Mouse (Mus musculus): ENCODE measurements around the gene Zfp451. TPM values are rescaled to one million over a fixed set of nuclear protein-coding genes. Genes with fewer than 3 reads are reported as not detected.

The Zfp451 gene
- polyA plus RNA-seq, 1 experiment from 2014 or later: 43.4 TPM

DNA sequence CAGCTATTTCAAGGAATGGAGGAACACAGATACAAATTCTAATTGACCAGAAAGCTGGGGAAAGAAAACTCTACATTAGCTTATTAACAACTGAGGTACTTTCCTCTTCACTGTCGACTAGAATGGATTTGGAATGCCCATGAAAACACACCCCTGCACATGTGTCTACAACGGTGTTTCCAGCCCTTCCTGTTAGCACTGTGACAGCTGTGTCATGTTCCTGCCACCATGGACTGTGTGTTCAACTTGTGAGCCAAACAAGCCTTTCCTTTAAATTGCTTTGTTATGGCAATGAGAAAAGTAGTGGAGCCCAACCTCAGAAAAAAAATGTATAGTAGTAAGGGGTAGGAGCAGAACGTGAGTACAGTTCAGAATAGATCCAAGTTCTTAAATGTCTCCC is 25.9 kb downstream of the Zfp451 start:
- no peaks in the 10 kb centered on the region for H3K9me3 ChIP-seq (replicated peaks; ENCODE audit: control insufficient read depth, low read length)
- ATAC-seq (no peak), DNase-seq (ENCODE audit: low spot score) (no peak)
- 67% methylated on average over 3 of the region's 3 CpGs for WGBS
- H3K36me3 ChIP-seq (ENCODE audit: control insufficient read depth, insufficient read depth, low read length): peaks cover 10% of the 10 kb centered on the region; the same call in 1 of the 2 replicates
- no peak overlapping the region for H3K4me3 ChIP-seq (ENCODE audit: low read depth, low read length)
- no peaks in the 10 kb centered on the region for H3K4me1 ChIP-seq (ENCODE audit: control insufficient read depth, insufficient read depth, low read length)
- H3K27ac ChIP-seq (ENCODE audit: low read depth, low read length): no peak overlapping the region
- H3K27me3 ChIP-seq (replicated peaks; ENCODE audit: control insufficient read depth, insufficient read depth, low read length): no peaks in the 10 kb centered on the region
- no peak overlapping the region for H3K4me2 ChIP-seq (ENCODE audit: low read length)
- H3K9ac ChIP-seq (ENCODE audit: low read length): no peak overlapping the region

DNA sequence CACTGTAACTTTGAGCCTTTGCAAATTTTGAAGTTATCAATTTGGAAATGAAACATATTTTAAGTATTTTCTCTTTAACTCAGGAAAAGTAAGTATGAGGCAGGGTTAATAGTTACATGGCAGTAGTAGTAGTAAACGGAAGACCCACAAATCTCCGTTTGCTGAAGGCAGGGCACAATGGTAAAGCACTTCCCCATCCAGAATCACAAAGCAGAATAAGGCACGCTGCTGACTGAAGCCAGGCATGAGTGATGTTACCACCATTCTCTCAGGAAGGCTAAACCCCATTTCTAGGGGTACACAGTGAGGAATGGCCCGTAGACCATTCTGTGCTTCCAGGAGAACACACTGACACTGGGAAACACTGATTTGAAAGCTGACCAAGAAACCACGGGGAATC is 26.3 kb downstream of the Zfp451 start:
- Histone ChIP-seq H3K4me1 (ENCODE audit: control insufficient read depth, insufficient read depth, low read length) (no peaks in the 10 kb centered on the region), H3K36me3 (ENCODE audit: control insufficient read depth, insufficient read depth, low read length) (peaks cover 12% of the 10 kb centered on the region; the same call in 1 of the 2 replicates), H3K27ac (ENCODE audit: low read depth, low read length) (no peak overlapping the region), H3K4me3 (ENCODE audit: low read depth, low read length) (no peak overlapping the region), H3K27me3 (replicated peaks; ENCODE audit: control insufficient read depth, insufficient read depth, low read length) (no peaks in the 10 kb centered on the region), H3K4me2 (ENCODE audit: low read length) (no peak overlapping the region), H3K9me3 (replicated peaks; ENCODE audit: control insufficient read depth, low read length) (no peaks in the 10 kb centered on the region), H3K9ac (ENCODE audit: low read length) (no peak overlapping the region)
- WGBS: 84% methylated on average over 5 of the region's 5 CpGs
- DNase-seq (ENCODE audit: low spot score) (no peak), ATAC-seq (no peak)

DNA sequence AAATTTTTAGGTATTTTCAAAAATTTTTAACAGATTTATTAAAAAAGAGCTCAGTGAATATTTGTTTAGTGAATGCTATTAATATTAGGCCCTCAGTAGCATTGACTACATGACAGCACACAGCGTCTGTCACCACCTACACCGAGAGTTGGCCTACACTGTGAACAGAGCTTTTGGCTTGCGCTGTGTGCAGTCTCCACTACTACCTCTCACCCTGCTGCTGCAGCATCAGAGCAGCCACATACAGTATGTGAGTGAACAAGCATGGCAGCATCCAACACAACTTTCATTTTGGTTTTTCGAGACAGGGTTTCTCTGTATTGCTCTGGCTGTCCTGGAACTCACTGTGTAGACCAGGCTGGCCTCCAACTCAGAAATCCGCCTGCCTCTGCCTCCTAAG is 29.8 kb downstream of the Zfp451 start:
- Histone ChIP-seq H3K9me3 (replicated peaks; ENCODE audit: control insufficient read depth, low read length) (no peaks in the 10 kb centered on the region), H3K27ac (ENCODE audit: low read depth, low read length) (no peak overlapping the region), H3K4me3 (ENCODE audit: low read depth, low read length) (no peak overlapping the region), H3K4me1 (ENCODE audit: control insufficient read depth, insufficient read depth, low read length) (no peaks in the 10 kb centered on the region), H3K27me3 (replicated peaks; ENCODE audit: control insufficient read depth, insufficient read depth, low read length) (no peaks in the 10 kb centered on the region), H3K9ac (ENCODE audit: low read length) (no peak overlapping the region), H3K36me3 (ENCODE audit: control insufficient read depth, insufficient read depth, low read length) (peaks cover 10% of the 10 kb centered on the region; the same call in 1 of the 2 replicates), H3K4me2 (ENCODE audit: low read length) (no peak overlapping the region)
- DNase-seq (ENCODE audit: low spot score): no peak
- WGBS: 94% methylated on average over 5 of the region's 5 CpGs
- ATAC-seq: no peak

DNA sequence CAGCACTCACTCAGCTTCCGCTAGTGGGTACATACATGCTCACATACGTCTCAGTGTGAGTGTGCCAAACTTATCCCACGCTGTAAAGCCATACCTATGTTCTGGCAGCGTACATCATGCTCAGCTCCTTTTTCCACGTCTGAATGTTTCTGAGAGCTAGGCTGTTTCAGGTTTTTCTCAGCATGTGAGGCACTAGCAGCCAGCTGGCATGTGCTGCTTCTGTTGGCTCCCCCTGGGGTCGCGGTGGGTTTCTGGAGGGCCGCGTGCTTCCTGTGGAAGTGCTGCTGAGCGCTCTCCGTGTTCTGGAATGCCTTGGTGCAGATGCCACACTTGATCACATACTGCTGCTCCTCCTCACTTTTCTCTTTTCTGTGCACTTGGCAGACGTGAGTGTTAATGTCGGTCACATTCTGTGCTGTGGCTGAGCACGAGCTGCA is 38.2 kb downstream of the Zfp451 start:
- Histone ChIP-seq H3K4me3 (ENCODE audit: low read depth, low read length) (no peak overlapping the region), H3K27ac (ENCODE audit: low read depth, low read length) (no peak overlapping the region), H3K9ac (ENCODE audit: low read length) (no peak overlapping the region), H3K4me1 (ENCODE audit: control insufficient read depth, insufficient read depth, low read length) (no peaks in the 10 kb centered on the region), H3K9me3 (replicated peaks; ENCODE audit: control insufficient read depth, low read length) (no peaks in the 10 kb centered on the region), H3K36me3 (ENCODE audit: control insufficient read depth, insufficient read depth, low read length) (peaks cover 50% of the 10 kb centered on the region), H3K27me3 (replicated peaks; ENCODE audit: control insufficient read depth, insufficient read depth, low read length) (no peaks in the 10 kb centered on the region), H3K4me2 (ENCODE audit: low read length) (no peak overlapping the region)
- ATAC-seq (no peak), DNase-seq (ENCODE audit: low spot score) (peak; percentile 9)
- 87% methylated on average over 14 of the region's 14 CpGs for WGBS

GRCm38 (mm10) chr1:33772106-33772505 is 42.3 kb downstream of the Zfp451 start:
- WGBS: 94% methylated on average over 9 of the region's 9 CpGs
- H3K4me2 ChIP-seq (ENCODE audit: low read length): no peak overlapping the region
- no peak overlapping the region for H3K27ac ChIP-seq (ENCODE audit: low read depth, low read length)
- peaks cover 69% of the 10 kb centered on the region for H3K36me3 ChIP-seq (ENCODE audit: control insufficient read depth, insufficient read depth, low read length)
- H3K4me1 ChIP-seq (ENCODE audit: control insufficient read depth, insufficient read depth, low read length): no peaks in the 10 kb centered on the region
- ATAC-seq (no peak), DNase-seq (ENCODE audit: low spot score) (no peak)
- no peaks in the 10 kb centered on the region for H3K27me3 ChIP-seq (replicated peaks; ENCODE audit: control insufficient read depth, insufficient read depth, low read length)
- H3K9ac ChIP-seq (ENCODE audit: low read length): no peak overlapping the region
- H3K9me3 ChIP-seq (replicated peaks; ENCODE audit: control insufficient read depth, low read length): no peaks in the 10 kb centered on the region
- H3K4me3 ChIP-seq (ENCODE audit: low read depth, low read length): no peak overlapping the region

- H3K36me3 ChIP-seq (ENCODE audit: control insufficient read depth, insufficient read depth, low read length): peaks cover 69% of the 10 kb centered on the region
These were observed 42.8 kb downstream of the Zfp451 start for GRCm38 (mm10) chr1:33771621-33772020.

GRCm38 (mm10) chr1:33768827-33769226 is 45.6 kb downstream of the Zfp451 start:
- ATAC-seq: no peak
- H3K36me3 ChIP-seq (ENCODE audit: control insufficient read depth, insufficient read depth, low read length): peaks cover 69% of the 10 kb centered on the region

More at GRCm38 (mm10) chr1:33771621-33772020, 42.8 kb downstream of the Zfp451 start:
- H3K9ac ChIP-seq (ENCODE audit: low read length): no peak overlapping the region
- WGBS: 93% methylated on average over 10 of the region's 10 CpGs
- no peak overlapping the region for H3K4me3 ChIP-seq (ENCODE audit: low read depth, low read length)
- ATAC-seq (no peak), DNase-seq (ENCODE audit: low spot score) (no peak)
- H3K27ac ChIP-seq (ENCODE audit: low read depth, low read length): no peak overlapping the region
- H3K9me3 ChIP-seq (replicated peaks; ENCODE audit: control insufficient read depth, low read length): no peaks in the 10 kb centered on the region
- no peaks in the 10 kb centered on the region for H3K27me3 ChIP-seq (replicated peaks; ENCODE audit: control insufficient read depth, insufficient read depth, low read length)
- no peaks in the 10 kb centered on the region for H3K4me1 ChIP-seq (ENCODE audit: control insufficient read depth, insufficient read depth, low read length)
- H3K4me2 ChIP-seq (ENCODE audit: low read length): no peak overlapping the region

DNA sequence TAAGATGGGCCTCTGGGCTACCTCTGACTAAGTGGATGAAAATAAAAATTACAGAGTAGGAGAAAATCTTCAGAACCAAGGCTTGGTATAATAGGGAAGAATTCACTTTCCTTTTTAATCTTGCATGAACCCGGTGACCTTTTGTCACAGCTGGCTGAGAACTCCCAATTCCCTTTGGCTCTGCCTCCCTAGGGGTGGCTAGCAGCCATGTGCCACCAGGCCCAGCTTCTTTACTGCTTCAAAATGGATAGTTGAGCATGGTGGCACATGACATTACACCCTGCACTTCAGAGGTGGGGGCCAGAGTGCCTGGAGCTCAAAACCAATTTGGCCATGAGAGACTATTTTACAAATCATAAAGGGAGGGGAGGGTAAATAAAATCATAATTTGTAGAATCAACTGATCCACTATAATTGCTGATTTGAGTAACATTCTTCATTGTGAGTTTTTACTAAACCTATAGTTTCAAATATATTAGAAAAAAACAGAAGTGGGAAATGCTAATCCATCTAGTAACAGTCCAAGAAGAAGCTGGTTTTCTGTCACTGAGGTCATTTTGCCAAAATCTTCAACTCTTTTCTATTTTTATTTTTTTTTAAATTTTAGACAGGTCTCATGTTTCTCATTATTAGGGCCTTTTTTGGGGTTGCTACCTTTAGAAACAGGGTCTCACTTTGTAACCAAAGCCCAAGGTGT is 46.2 kb downstream of the Zfp451 start:
- H3K36me3 ChIP-seq (ENCODE audit: control insufficient read depth, insufficient read depth, low read length): peaks cover 69% of the 10 kb centered on the region
- H3K4me3 ChIP-seq (ENCODE audit: low read depth, low read length): no peak overlapping the region
- WGBS: 83% methylated on average over 1 of the region's 1 CpGs
- H3K9me3 ChIP-seq (replicated peaks; ENCODE audit: control insufficient read depth, low read length): no peaks in the 10 kb centered on the region
- no peak for ATAC-seq
- no peak overlapping the region for H3K9ac ChIP-seq (ENCODE audit: low read length)
- no peaks in the 10 kb centered on the region for H3K4me1 ChIP-seq (ENCODE audit: control insufficient read depth, insufficient read depth, low read length)
- no peak overlapping the region for H3K4me2 ChIP-seq (ENCODE audit: low read length)
- no peaks in the 10 kb centered on the region for H3K27me3 ChIP-seq (replicated peaks; ENCODE audit: control insufficient read depth, insufficient read depth, low read length)
- DNase-seq (ENCODE audit: low spot score): no peak
- H3K27ac ChIP-seq (ENCODE audit: low read depth, low read length): no peak overlapping the region

More at GRCm38 (mm10) chr1:33768827-33769226, 45.6 kb downstream of the Zfp451 start:
- Histone ChIP-seq H3K9ac (ENCODE audit: low read length) (no peak overlapping the region), H3K4me3 (ENCODE audit: low read depth, low read length) (no peak overlapping the region), H3K27ac (ENCODE audit: low read depth, low read length) (no peak overlapping the region), H3K9me3 (replicated peaks; ENCODE audit: control insufficient read depth, low read length) (no peaks in the 10 kb centered on the region), H3K4me1 (ENCODE audit: control insufficient read depth, insufficient read depth, low read length) (no peaks in the 10 kb centered on the region), H3K27me3 (replicated peaks; ENCODE audit: control insufficient read depth, insufficient read depth, low read length) (no peaks in the 10 kb centered on the region), H3K4me2 (ENCODE audit: low read length) (no peak overlapping the region)
- no peak for DNase-seq (ENCODE audit: low spot score)
